Mouse (Mus musculus) kidney, postnatal 25 days (tissue): ENCODE measurements around the gene Ush2a.
A peak's percentile ranks its signal among the peaks of the same experiment; 100 is the strongest.

Experiments used
- DNase-seq, 2 experiments: peaks; one replicate each; pipeline ENCODE4 v3.0.0; 2021; ENCODE audit warnings: mixed read lengths in 2 of 2

Ush2a gene

GRCm38 (mm10) chr1:188551802-188552201 lies 290.0 kb downstream of the Ush2a start:
- no peak for DNase-seq

- DNase-seq, result no peak
Observed at GRCm38 (mm10) chr1:188558911-188559310, 297.1 kb downstream of the Ush2a start.

- no peak for DNase-seq
Observed at GRCm38 (mm10) chr1:188566229-188566628, 304.4 kb downstream of the Ush2a start.

- DNase-seq, result no peak
Observed at GRCm38 (mm10) chr1:188567486-188567885, 305.7 kb downstream of the Ush2a start.

DNA sequence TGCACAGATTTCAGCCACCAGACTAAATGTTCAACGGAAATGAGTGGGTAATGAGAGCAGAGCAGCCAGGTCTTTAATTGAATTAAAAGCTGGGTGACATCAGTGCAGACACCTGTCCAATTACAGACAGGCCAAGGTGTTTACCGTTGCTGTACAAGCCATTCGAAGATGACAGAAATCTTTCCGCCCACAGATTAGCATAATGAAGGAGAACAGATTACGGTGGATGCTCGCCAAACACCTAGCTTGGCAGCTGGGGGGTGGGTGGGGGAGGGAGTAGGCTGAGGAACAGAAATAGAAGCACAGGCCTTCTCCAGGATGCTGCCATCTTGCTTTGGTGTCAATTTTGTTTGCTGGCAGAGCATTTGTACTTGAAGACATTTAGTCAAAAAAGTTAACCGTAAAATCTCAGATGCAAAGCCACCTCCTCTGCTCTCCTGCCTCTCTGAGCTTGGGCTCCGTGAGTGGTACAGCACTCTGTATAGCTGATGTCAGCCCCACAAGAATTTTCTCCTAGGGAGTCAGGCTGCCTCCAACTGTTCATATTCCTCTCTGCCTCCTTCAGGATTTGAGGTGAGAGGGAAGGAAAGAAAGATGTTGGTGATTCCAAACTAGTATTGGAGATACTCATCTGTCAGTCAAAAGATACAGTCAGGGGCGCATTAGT lies 306.6 kb downstream of the Ush2a start:
- no peak for DNase-seq

- no peak for DNase-seq
Observed at GRCm38 (mm10) chr1:188576246-188576747, 314.5 kb downstream of the Ush2a start.

- no peak for DNase-seq
Observed at GRCm38 (mm10) chr1:188577376-188577775, 315.6 kb downstream of the Ush2a start.

DNA sequence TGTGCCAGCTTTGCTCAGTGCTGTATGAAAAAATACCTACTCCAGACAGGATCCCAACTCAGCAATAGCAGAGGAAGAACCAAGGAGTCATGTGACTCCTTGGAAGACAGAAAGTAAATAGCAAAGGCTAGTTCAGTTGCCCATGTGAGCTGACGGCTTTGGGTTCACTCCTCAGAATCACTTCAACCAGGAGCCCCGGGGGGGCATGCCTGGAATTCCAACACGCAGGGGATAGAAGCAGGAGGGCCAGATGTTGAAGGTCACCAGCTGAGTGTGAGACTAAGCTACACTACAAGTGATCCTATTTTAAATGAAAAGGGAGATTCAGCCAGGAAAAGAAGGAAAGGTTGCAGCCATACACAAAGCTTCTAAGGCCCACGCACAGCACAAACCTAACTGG lies 319.3 kb downstream of the Ush2a start:
- no peak for DNase-seq

DNA sequence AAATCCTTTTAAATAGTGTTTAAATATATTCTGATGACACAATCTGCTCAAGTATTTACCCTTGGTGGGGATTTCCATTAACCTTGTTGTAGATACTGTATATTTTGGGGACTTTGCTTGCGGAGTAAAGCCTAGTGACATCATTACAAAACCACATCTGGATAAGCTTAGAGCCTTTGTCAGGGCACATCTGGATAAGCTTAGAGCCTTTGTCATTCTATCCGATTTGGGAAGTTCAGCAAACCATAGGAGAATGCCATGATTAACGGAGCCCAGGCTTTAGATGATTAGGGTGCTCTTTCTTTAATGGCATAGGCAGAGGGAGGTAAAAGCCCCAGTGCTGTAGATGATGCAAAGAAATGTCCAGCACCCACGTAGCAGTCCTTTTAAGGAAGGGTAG lies 333.4 kb downstream of the Ush2a start:
- no peak for DNase-seq

GRCm38 (mm10) chr1:188598052-188598451 lies 336.2 kb downstream of the Ush2a start:
- DNase-seq, result no peak

DNA sequence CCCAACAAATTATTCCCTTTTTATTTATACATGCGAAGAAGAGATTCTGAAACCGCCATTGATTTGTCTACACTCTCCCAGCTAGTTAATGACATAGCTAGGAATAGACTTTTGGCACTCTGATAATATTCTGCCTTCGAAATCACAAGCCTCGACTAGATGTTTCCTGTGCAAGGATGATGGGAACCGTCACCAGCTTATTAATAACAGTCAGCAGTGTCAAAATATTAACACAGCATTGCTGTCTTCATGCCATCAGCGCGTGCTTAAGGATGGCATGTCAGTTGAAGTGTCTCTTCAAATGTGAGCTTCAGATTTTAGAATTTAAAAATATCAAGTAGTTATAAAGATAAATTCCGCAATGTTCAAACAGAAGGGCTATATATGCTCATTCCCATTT lies 337.3 kb downstream of the Ush2a start:
- no peak for DNase-seq

DNA sequence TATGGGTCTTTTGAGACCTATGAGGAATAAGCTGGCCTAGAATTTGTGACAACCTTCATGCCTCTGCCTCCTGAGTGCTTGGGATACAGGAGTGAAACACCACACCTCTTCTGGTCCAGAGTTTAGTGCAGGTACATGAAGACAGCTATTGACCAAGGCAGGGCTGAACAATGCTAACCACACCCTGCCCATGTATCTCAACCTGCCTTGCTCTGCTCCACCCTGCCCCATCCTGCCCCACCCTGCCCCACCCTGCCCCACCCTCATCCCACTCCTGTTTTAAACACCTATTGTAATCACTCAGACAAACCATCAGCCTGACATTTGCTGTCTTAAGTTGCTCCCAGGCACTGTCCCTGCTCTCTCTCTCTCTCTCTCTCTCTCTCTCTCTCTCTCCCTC lies 344.6 kb downstream of the Ush2a start:
- no peak for DNase-seq

DNA sequence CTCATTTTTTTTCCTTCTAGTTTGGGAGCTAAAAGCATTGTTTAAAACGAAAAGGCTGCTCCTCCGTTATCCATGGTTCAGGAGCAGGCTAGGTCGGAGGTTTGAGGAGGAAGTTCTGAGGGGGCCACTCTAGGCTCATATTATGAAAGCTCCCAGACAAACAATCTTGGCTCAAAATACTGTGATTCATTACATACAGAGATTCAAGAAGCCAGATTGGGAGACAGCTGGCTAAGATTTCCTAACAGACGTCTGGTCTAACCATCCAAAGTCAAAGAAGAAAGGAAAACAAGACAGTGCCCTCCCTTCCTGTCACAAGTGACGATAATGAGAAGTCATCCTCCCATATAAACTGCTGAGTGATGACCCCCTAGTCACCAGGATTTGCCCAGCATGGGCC lies 354.7 kb downstream of the Ush2a start:
- DNase-seq, result no peak

GRCm38 (mm10) chr1:188633736-188634135 lies 371.9 kb downstream of the Ush2a start:
- peak in 1 of 2 experiments; percentile 3 for DNase-seq

DNA sequence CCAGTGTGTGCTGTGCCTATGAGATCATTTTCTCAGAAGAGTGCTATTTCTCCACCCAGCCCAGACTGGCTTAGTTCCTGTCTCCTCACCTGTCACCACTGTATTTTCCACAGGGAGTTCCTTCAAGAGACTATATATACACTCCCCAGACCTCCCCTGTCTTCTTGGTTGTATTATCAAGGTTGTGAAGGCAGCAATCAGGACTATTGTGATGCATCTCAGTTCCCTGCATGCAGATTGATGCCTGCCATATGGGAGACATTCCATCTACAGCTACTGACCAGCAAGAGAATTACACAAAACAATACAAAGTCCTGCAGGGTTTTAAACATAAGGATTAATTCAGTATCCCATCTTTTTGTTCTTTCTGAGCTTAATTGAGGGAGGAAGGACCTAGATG lies 377.8 kb downstream of the Ush2a start:
- DNase-seq, result no peak

DNA sequence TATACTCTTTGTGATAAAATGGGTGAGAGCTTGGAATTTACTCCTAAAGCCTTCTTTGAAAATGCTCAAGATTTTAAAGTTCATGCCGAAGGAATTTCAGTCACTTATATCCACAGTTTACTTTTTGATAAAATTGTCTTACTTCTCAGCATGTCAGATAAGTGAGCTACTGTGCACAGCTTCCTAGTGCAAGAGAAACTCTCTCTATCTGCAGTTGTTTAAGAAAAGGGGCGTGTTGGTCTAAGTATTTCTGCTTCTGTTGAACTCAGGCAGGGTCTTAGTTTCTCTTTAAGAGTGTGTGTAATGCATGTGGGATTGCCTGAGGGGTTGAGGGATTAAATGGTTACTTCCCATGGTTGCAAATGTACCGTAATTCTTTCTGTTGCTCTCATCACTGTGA lies 381.3 kb downstream of the Ush2a start:
- no peak for DNase-seq

- DNase-seq, result no peak
Observed at GRCm38 (mm10) chr1:188653001-188653400, 391.2 kb downstream of the Ush2a start.

- no peak for DNase-seq
Observed at GRCm38 (mm10) chr1:188656121-188656520, 394.3 kb downstream of the Ush2a start.

DNA sequence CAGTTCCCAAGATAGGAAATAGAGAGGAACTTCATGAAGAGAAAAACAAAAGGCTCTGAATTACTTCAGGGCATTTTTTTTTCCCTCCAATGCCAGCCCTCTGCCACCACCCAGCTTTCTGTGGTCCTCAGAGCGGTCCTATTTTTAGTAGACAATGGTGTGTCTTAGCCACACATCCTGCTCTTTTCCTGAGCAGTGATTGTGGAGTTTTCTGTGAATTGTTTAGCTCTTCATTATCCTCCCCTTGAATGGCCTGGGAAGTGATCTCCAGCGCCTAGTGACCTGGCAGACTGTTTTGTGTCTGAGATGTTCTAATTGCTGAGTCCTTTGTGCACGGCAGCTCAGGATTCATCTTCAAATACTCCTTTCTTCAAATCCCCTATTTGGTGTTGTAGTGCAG lies 397.3 kb downstream of the Ush2a start:
- DNase-seq, result no peak

GRCm38 (mm10) chr1:188660339-188660738 lies 398.5 kb downstream of the Ush2a start:
- DNase-seq, result no peak

GRCm38 (mm10) chr1:188660882-188661281 lies 399.1 kb downstream of the Ush2a start:
- DNase-seq, result peak in 1 of 2 experiments; percentile 44

DNA sequence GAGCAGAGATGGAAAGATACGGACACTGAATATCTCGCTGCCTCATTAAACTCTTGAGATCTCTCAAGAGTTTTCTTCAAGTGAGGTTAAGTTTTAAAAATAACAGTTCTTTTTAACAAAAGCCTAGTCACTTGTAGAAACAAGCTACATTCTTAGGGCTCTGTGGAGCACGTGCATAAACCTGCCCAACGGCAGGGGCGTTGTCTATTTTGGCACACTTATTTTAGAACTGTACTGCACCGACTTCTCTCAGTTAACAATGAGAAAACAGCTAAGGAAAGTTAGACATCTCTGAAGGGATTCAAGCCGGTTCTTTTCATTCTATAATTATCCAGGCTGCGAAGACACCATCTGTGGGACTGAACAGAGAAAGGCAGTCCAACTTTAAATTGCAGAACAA lies 405.6 kb downstream of the Ush2a start:
- no peak for DNase-seq

DNA sequence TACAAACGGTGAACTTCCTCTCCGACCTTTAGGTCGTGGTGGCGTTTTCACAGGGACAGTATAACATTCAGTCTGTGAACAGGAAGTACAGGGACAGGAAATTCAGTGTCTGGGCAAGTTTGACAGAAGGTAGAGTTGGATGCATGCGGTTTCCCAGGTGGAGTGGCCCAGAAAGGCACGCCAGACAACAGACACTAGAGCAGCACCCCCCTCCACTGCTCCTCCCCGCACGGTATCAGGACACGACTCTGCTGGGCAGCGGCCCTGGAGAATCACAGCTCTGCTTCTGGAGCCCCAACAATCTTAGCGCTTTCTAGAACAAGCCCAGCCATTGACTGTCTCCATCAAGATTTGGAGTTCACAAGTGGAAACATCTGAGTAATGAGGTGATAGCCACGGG lies 406.7 kb downstream of the Ush2a start:
- DNase-seq, result no peak

DNA sequence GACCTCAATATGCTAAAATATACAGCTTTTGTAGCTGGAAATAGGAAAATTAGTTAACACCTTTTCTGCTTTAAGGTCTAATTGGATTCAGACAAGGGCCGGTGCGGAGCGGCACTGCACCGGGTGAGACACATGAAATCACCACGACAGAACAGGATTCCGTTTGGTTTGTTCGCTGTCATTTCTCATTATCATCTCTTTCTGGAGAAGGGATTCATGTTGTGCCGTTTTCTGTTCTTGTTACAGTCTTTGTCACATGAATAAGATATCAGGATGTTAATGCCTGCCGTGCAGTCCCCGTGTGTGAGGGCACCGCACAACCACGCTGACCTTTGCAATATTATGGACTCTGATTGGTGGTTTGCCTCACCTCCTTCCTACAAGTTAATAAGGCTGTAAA lies 411.0 kb downstream of the Ush2a start:
- no peak for DNase-seq
